Mouse (Mus musculus): ENCODE results near the gene Lrp10. TPM values are rescaled to one million over a fixed set of nuclear protein-coding genes. Genes with fewer than 3 reads are reported as not detected.

The Lrp10 gene
- total RNA-seq, 2 experiments from 2014 or later: 23.2 to 31.3 TPM

DNA sequence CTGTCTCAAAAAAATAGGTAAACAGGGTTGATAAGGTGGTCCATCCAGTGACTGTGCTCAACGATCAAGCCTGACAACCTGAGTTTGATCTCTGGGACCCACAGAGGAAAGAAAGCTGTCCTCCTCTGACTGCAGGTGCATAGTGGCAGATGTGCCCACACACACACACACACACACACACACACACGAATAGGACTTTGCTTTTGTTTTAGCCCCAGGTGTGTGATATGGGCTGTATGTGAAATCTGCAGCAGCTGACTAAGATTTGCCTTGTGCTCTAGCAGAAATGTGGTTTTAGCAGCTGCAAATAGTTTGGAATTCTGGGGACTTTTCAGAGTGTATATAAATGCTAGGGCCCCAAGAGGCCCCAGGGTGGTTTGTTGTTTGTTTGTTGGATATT, 35.4 kb downstream of the Lrp10 start:
- no peak for DNase-seq (ENCODE audit: low spot score in 2 of 2)
- intact Hi-C loops (cut with DNase I): loop anchor here (10.0 kb wide), 1 partner anchor 275 kb away; no protein-coding TSS in a partner anchor

GRCm38 (mm10) chr14:54501365-54501764, 37.4 kb downstream of the Lrp10 start:
- no peak for DNase-seq (ENCODE audit: low spot score in 2 of 2)
- intact Hi-C loops (cut with DNase I): no loop called here

GRCm38 (mm10) chr14:54503092-54503491, 39.2 kb downstream of the Lrp10 start:
- no peak for DNase-seq (ENCODE audit: low spot score in 2 of 2)
- intact Hi-C loops (cut with DNase I): no loop called here

DNA sequence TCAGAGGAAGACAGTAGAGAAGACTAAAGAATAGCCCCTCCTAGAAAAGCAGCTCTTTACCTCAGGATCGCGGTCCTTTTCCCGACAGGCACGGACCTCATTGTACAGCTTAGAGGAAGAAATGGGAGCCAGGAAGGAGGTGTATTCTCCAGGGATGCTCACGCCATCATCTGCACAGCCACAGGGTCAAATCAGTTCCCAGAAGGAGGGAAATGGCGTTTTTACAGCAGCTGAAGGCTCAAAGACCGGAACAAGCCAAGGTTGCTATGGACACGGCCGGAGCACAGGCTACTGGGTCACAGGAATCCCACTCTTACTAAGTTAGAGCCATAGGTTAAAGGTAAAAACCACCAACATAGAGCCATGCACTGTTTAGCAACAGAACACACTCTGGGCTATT, 45.8 kb downstream of the Lrp10 start:
- intact Hi-C loops (cut with DNase I): no loop called here
- DNase-seq (ENCODE audit: low spot score in 2 of 2): no peak

- intact Hi-C loops (cut with DNase I): no loop called here
- DNase-seq (ENCODE audit: low spot score in 2 of 2): no peak
Measured at GRCm38 (mm10) chr14:54516710-54517310, 52.9 kb downstream of the Lrp10 start.

Other genes starting within 250 kb of the Lrp10 start
- gene Dad1, start 210.0 kb upstream of the Lrp10 start, total RNA-seq (2021): 100 to 1,000 TPM; 118 to 127 TPM
- 10 to 100 TPM; 50.3 to 51.0 TPM for gene Abhd4, start 209.9 kb upstream of the Lrp10 start, total RNA-seq (2021)
- gene Olfr49, start 179.2 kb upstream of the Lrp10 start, total RNA-seq (2021): not detected
- 10 to 100 TPM; 61.3 to 65.4 TPM for gene Oxa1l, start 103.3 kb upstream of the Lrp10 start, total RNA-seq (2021)
- 1 to 10 TPM; 1.5 to 2.5 TPM for gene Slc7a7, start 46.4 kb upstream of the Lrp10 start, total RNA-seq (2021)
- 10 to 100 TPM; 79.5 to 91.5 TPM for gene Mrpl52, start 37.2 kb upstream of the Lrp10 start, total RNA-seq (2021)
- gene Mmp14, start 32.5 kb upstream of the Lrp10 start, total RNA-seq (2021): 10 to 100 TPM; 19.0 to 22.0 TPM
- 1 to 10 TPM; 7.4 to 9.6 TPM for gene Rem2, start 12.0 kb downstream of the Lrp10 start, total RNA-seq (2021)
- 10 to 100 TPM; 69.4 to 72.0 TPM for gene Prmt5, start 53.4 kb downstream of the Lrp10 start, total RNA-seq (2021)
- gene Haus4, start 90.5 kb downstream of the Lrp10 start, total RNA-seq (2021): 1 to 10 TPM; 2.4 to 4.9 TPM
- gene Ajuba, start 113.4 kb downstream of the Lrp10 start, total RNA-seq (2021): 1 to 10 TPM; 2.7 to 3.1 TPM
- 1 to 10 TPM; 4.4 to 7.4 TPM for gene 4931414P19Rik, start 141.9 kb downstream of the Lrp10 start, total RNA-seq (2021)
- 100 to 1,000 TPM; 185 to 188 TPM for gene Psmb5, start 153.9 kb downstream of the Lrp10 start, total RNA-seq (2021)
- gene Psmb11, start 157.3 kb downstream of the Lrp10 start, total RNA-seq (2021): under 1 TPM in 1 of 2 experiments, not detected in 1; 0.30 TPM
- not detected for gene Gm17606, start 176.8 kb downstream of the Lrp10 start, total RNA-seq (2021)
- 10 to 100 TPM; 10.5 to 12.2 TPM for gene Cdh24, start 177.2 kb downstream of the Lrp10 start, total RNA-seq (2021)
- gene 1700123O20Rik, start 222.1 kb downstream of the Lrp10 start, total RNA-seq (2021): 10 to 100 TPM; 23.4 to 23.8 TPM
- gene Acin1, start 222.8 kb downstream of the Lrp10 start, total RNA-seq (2021): 100 to 1,000 TPM; 183 to 184 TPM
- gene Gm29776, start 234.7 kb downstream of the Lrp10 start, total RNA-seq (2021): not detected
- not detected for gene Cebpe, start 248.0 kb downstream of the Lrp10 start, total RNA-seq (2021)